Mouse (Mus musculus): ENCODE measurements at regions not wholly inside any gene's neighbourhood (a gene's known extent, or its start where the extent isn't known, plus 50 kb on each side); places are given as distances from the start of the nearest gene placed in this dataset.

DNA sequence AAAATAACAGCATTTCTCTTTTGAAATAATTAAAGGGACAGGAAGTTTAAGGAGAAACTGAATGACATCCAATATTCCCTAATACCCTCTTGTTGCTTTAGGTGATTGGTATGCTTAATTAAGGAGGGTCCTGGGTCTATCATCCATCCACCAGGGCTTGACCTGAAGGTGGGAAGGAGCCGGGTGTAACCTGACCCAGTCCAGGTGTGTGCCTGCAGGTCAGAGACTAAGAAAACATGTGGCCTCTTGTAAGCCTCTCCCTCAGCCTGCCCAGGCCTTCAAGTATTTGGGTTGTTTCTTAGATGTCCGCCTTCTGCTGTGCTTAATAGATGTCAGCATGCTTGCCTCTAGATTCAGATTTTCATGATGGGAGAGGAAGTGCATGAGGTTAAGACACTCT, 74.7 kb upstream of the Gm10295 start:
- no peaks in the 10 kb centered on the region for H3K9me3 ChIP-seq
- 64% methylated on average over 2 of the region's 2 CpGs for WGBS
- no peak overlapping the region for H3K27ac ChIP-seq
- no peaks in the 10 kb centered on the region for H3K27me3 ChIP-seq (ENCODE audit: insufficient read depth, poor library complexity, severe bottlenecking)
- H3K4me1 ChIP-seq (replicated peaks) = no peaks in the 10 kb centered on the region
- DNase-seq (ENCODE audit: low spot score) = peak; percentile 25
- H3K4me3 ChIP-seq = no peak overlapping the region
- no peaks in the 10 kb centered on the region for H3K36me3 ChIP-seq

DNA sequence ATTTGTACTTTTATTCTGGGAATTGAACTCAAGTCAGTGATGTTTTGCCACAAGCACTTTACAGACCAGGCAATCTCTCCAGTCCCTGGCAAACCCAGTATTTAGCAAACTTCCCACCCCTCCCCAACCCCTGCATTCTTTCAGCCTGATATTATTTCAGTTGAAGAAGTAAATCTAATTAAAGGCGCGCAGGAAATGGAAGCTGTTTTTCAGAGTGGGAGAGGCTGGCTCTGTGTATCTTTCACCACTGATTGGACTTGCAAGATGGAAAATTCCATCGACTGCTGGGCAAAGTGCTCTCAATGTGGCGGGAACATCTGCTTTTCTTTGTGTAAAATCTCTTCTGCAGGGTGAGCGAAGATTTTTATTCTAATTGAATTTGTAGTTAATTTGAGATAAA, 68.0 kb upstream of the Gm10295 start:
- H3K4me1 ChIP-seq (replicated peaks) = no peaks in the 10 kb centered on the region
- WGBS = 82% methylated on average over 5 of the region's 5 CpGs
- H3K27me3 ChIP-seq (ENCODE audit: insufficient read depth, poor library complexity, severe bottlenecking) = no peaks in the 10 kb centered on the region
- H3K36me3 ChIP-seq = no peaks in the 10 kb centered on the region
- H3K4me3 ChIP-seq = no peak overlapping the region
- H3K9me3 ChIP-seq = no peaks in the 10 kb centered on the region
- H3K27ac ChIP-seq = no peak overlapping the region
- DNase-seq (ENCODE audit: low spot score) = no peak

DNA sequence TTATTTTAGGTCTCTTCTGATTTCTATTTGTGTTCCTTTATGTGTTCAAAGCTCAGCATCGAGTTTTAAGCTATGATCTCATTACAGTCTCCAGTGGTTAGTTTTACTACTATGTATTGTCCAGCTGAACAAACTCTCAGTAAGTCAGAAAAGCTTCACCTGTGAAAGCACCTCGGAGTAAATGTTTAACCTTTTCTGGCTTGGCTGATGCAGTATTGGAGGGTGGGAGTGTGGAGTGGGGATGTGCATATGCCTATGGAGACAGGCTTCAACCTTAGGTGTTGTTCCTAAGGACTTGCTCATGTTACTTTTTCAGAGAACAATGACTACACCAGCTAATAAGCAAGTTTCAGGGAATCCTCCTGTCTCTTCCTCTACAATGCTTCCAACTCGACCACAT, 67.6 kb upstream of the Gm10295 start:
- Histone ChIP-seq H3K27ac (no peak overlapping the region), H3K27me3 (ENCODE audit: insufficient read depth, poor library complexity, severe bottlenecking) (0 out of 2 replicates have a peak, but pooled peaks cover 2% of the 10 kb centered on the region), H3K9me3 (no peaks in the 10 kb centered on the region), H3K4me1 (replicated peaks) (no peaks in the 10 kb centered on the region), H3K4me3 (no peak overlapping the region), H3K36me3 (no peaks in the 10 kb centered on the region)
- 77% methylated on average over 3 of the region's 3 CpGs for WGBS
- no peak for DNase-seq (ENCODE audit: low spot score)

DNA sequence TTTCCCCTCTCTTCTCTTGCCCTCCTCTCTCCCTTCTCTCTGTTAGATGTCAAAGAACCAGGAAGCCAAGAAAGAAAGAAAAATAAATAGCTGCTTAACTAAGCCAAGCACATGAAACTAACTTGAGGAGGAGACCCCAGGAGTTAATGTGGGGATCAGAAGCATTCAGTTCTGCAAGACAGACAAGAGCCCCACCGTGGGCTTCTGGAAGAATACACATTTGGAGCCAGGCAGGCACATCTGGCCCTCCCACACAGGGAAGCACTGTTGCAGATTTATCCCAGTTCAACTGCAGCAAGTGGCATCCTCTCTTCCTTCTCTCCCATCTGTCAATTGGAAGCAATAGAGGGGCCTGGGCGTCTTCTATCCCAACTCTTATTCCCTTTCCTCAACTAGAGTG, 63.5 kb upstream of the Gm10295 start:
- DNase-seq (ENCODE audit: low spot score) = no peak
- H3K9me3 ChIP-seq = no peaks in the 10 kb centered on the region
- H3K4me3 ChIP-seq = no peak overlapping the region
- peaks cover 15% of the 10 kb centered on the region for H3K27me3 ChIP-seq (ENCODE audit: insufficient read depth, poor library complexity, severe bottlenecking)
- H3K27ac ChIP-seq = no peak overlapping the region
- 55% methylated on average over 2 of the region's 2 CpGs for WGBS
- H3K4me1 ChIP-seq (replicated peaks) = peaks cover 20% of the 10 kb centered on the region
- no peaks in the 10 kb centered on the region for H3K36me3 ChIP-seq

DNA sequence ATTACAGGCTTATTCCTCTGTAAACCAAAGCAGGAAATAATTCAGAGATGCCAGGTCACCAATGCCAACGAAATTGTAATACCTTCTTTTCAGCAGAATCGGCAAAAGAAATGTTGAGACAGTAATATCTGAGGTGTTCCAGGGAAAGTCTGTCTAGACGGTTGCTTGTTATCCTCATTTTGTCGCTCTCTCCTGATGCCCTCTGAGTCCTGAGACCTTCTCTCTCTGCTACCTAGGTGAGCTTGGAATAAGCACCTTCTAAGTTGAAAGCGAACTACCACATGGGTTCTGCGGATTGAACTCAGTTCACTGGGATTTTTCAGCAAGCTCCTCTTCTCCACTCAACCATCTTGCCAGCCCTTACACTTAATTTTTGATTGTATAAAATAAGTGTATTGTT, 61.8 kb upstream of the Gm10295 start:
- DNase-seq (ENCODE audit: low spot score) = no peak
- peaks cover 16% of the 10 kb centered on the region for H3K27me3 ChIP-seq (ENCODE audit: insufficient read depth, poor library complexity, severe bottlenecking)
- H3K4me1 ChIP-seq (replicated peaks) = peaks cover 33% of the 10 kb centered on the region
- 87% methylated on average over 6 of the region's 6 CpGs for WGBS
- H3K9me3 ChIP-seq = no peaks in the 10 kb centered on the region
- no peak overlapping the region for H3K27ac ChIP-seq
- no peaks in the 10 kb centered on the region for H3K36me3 ChIP-seq
- no peak overlapping the region for H3K4me3 ChIP-seq

DNA sequence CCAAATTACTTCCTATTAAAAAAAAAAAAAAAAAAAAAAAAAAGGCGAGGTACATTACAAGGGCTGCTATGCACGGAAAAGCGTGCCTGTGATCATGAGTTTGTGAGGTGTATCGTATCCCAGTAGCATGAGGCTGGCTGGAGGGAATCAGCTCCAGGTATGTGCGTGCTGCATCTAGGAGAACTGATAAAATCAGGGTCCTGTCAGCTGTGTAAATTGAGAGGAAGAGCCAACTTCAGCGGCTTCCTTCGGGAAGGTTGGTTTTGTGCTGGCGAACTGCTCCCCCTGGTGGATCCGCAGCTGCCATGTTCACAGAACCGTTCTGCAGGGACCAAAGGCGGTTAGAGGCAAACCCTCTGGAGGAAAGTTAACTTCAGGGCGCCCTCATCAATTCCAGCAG, 60.8 kb upstream of the Gm10295 start:
- H3K4me3 ChIP-seq = peak overlapping the region; percentile 46
- H3K9me3 ChIP-seq = no peaks in the 10 kb centered on the region
- peak; percentile 87 for DNase-seq (ENCODE audit: low spot score)
- peaks cover 19% of the 10 kb centered on the region for H3K27me3 ChIP-seq (ENCODE audit: insufficient read depth, poor library complexity, severe bottlenecking)
- no peaks in the 10 kb centered on the region for H3K36me3 ChIP-seq
- peaks cover 33% of the 10 kb centered on the region for H3K4me1 ChIP-seq (replicated peaks)
- WGBS = 5% methylated on average over 12 of the region's 12 CpGs
- H3K27ac ChIP-seq = peak overlapping the region; percentile 88

DNA sequence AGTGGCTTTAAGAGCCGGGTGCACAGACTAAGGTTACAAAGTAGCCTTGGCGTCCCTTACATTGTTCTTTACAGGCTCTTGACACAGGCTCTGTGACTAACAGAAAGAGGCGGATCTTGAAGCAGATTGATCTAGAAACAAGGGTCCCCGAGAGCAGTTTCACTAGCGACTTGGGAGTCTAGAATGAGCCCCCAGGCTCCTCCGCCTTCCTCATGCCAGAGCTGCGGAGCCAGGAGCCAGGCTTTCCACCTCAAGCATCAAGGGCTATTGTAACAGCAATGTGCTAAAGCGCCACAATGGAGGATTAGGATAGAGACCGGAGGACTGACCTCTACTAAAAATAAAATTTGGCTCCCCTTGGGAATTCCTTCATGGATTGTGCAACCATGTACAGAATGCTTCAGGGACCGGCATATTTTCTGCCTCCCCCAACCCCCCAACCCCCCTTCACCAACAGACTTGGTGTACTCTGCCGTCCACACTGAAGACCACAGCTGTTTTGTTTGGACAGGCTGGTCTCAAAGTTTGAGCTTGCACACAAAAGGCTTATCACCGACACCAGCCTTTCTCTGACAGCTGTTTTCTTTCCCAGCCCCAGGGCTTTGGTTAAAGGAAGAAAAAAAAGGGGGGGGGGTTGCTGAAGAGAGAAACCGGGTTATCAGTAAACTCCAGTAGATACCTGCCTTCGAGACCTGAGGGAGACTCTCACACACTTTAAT, 60.2 kb upstream of the Gm10295 start:
- H3K4me3 ChIP-seq = peak overlapping the region; percentile 46
- H3K4me1 ChIP-seq (replicated peaks) = peaks cover 33% of the 10 kb centered on the region
- H3K27ac ChIP-seq = peak overlapping the region; percentile 88
- peaks cover 20% of the 10 kb centered on the region for H3K27me3 ChIP-seq (ENCODE audit: insufficient read depth, poor library complexity, severe bottlenecking)
- no peaks in the 10 kb centered on the region for H3K9me3 ChIP-seq
- peak; percentile 70 for DNase-seq (ENCODE audit: low spot score)
- 5% methylated on average over 14 of the region's 14 CpGs for WGBS
- H3K36me3 ChIP-seq = no peaks in the 10 kb centered on the region

DNA sequence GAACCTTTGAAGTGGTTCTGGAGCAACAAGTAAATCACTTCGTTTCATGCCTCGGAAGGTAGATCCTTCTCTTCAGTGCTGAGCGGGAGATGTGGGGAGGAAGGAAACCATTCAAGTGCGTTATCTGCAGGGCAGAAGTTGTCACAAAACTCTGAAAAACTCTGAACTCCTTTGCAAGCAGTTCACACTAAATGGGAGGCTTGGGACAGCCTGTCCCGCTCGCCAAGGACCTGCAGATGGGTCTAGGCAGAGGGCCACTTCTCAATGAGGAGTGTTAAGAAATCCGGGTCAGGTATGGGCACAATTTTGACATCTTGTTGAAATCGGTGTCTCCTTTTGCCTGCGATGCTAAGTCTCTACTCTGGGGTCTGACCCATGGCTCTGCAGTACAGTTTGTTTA, 58.6 kb upstream of the Gm10295 start:
- no peak for DNase-seq (ENCODE audit: low spot score)
- WGBS = 81% methylated on average over 9 of the region's 9 CpGs
- Histone ChIP-seq H3K36me3 (no peaks in the 10 kb centered on the region), H3K4me3 (no peak overlapping the region), H3K4me1 (replicated peaks) (peaks cover 33% of the 10 kb centered on the region), H3K27me3 (ENCODE audit: insufficient read depth, poor library complexity, severe bottlenecking) (peaks cover 22% of the 10 kb centered on the region), H3K9me3 (no peaks in the 10 kb centered on the region), H3K27ac (peak overlapping the region; percentile 71)

DNA sequence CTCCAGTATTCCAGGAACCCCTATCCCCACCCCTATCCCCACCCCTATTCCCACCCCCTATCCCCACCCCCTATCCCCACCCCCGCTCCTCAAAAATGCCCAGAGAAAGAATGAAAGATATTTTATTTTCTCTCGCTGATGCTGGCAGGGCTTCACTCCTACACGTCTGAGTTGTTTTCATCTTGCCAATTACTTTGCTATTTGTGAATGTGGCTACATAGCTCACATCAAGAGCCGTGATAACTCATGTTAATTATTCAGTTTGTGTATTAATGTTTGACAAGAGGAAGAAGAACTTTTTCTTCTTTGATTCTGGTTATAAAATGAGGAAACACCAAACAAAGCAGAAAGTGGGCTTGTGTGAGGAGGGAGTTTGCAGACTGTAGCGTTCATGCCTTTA, 57.8 kb upstream of the Gm10295 start:
- Histone ChIP-seq H3K27me3 (ENCODE audit: insufficient read depth, poor library complexity, severe bottlenecking) (peaks cover 22% of the 10 kb centered on the region), H3K27ac (peak overlapping the region; percentile 4; the same call in 1 of the 2 replicates), H3K4me1 (replicated peaks) (peaks cover 33% of the 10 kb centered on the region), H3K9me3 (no peaks in the 10 kb centered on the region), H3K4me3 (no peak overlapping the region), H3K36me3 (no peaks in the 10 kb centered on the region)
- 55% methylated on average over 5 of the region's 5 CpGs for WGBS
- no peak for DNase-seq (ENCODE audit: low spot score)

DNA sequence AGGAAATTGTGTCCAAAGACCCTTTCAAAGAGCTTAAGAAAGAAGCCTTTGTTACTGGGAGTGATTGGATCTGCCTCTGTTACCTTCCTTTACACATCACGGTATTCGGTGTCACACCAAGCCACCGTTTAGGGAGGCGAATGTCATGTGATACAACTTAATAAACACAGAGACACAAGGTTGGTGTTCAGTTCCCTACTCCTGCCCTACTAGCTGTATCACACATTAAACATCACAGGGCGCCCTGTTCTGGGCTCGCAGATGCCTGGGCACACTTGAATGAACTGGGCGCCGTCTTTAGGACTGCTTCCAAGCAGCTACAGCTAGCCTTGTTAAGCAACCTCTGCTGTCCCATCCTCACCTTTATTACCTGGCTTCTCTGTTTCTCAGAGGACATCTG, 55.0 kb upstream of the Gm10295 start:
- no peak overlapping the region for H3K4me3 ChIP-seq
- H3K27ac ChIP-seq = no peak overlapping the region
- peaks cover 16% of the 10 kb centered on the region for H3K27me3 ChIP-seq (ENCODE audit: insufficient read depth, poor library complexity, severe bottlenecking)
- H3K36me3 ChIP-seq = no peaks in the 10 kb centered on the region
- DNase-seq (ENCODE audit: low spot score) = no peak
- H3K9me3 ChIP-seq = no peaks in the 10 kb centered on the region
- H3K4me1 ChIP-seq (replicated peaks) = peaks cover 23% of the 10 kb centered on the region
- WGBS = 73% methylated on average over 8 of the region's 8 CpGs

All from hindbrain, embryonic 10.5 days (tissue).